Mouse (Mus musculus): ENCODE results near the gene Myo6. TPM values are rescaled to one million over a fixed set of nuclear protein-coding genes. Genes with fewer than 3 reads are reported as not detected.

Myo6 gene
- polyA plus RNA-seq, 1 experiment, result 6.0 TPM

DNA sequence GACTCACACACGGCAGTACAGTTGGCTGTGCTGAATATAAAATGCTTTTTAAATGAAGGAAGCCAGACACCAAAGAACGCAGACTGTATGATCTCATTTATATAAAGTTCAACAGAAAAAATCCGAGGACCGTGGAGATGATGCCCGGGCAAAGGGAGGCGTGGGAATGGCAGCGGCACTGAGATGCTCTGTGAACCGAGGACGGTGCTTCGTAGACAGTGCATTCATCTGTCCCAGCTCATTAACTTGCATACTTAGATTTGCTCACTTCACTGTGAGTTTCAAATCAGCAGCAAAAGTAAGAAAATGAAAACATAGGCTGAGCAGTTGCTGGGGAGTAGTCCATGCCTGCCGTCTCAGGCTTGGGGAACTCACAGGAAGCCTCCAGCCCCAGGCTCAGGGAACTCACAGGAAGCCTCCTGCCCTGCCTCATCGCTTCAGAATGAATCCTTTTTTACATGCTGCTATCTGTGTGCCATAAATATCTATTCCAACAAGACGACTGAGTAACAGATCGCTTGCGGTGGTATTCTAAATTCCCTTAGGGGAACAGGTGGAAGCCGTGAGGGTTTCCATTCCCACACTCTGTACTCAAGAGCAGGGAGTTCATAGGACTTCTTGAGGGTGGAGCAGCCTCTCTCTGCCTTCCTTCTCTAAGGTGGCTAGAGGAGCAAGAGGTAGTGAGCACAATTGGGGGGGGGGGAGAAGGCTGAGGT is 52.1 kb downstream of the Myo6 start:
- no peaks in the 10 kb centered on the region for H3K4me1 ChIP-seq (replicated peaks; ENCODE audit: control insufficient read depth, insufficient read depth, low read length)
- no peaks in the 10 kb centered on the region for H3K27me3 ChIP-seq (ENCODE audit: control insufficient read depth, insufficient read depth, low read length)
- WGBS, result 96% methylated on average over 16 of the region's 16 CpGs
- no peaks in the 10 kb centered on the region for H3K36me3 ChIP-seq (ENCODE audit: control insufficient read depth, insufficient read depth, low read length)
- DNase-seq, result no peak
- no peak overlapping the region for H3K4me3 ChIP-seq (ENCODE audit: control insufficient read depth, insufficient read depth, low read length)
- TF ChIP-seq POLR2A (IDR thresholded peaks at IDR 0.05; ENCODE audit: control insufficient read depth, extremely low read depth, insufficient read depth, low read length, poor library complexity) (no peak), CTCF (IDR thresholded peaks at IDR 0.05; ENCODE audit: borderline replicate concordance, control insufficient read depth, extremely low read depth, insufficient read depth, low read length, poor library complexity) (no peak)
- no peak overlapping the region for H3K27ac ChIP-seq (ENCODE audit: control insufficient read depth, insufficient read depth, low read length)

DNA sequence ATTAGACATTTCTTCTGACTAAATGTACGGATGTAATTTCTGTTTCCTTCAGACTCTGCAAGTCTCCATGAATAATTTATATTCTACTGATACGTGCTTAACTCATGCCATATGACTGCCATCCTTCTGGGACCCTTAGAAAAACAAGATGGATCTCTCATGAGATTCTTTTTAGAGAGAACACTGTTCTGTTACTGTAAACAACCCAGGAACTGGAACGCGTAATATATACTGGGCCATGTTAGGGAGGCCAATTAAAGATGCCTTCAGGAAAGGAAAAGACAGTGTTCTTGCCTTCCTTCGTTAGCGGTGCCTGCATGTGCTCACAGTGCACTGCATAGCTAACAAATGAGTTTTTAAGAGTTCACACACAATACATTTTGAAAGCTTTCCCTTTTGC is 53.9 kb downstream of the Myo6 start:
- WGBS, result 96% methylated on average over 6 of the region's 6 CpGs
- TF ChIP-seq POLR2A (IDR thresholded peaks at IDR 0.05; ENCODE audit: control insufficient read depth, extremely low read depth, insufficient read depth, low read length, poor library complexity), result no peak
- TF ChIP-seq CTCF (IDR thresholded peaks at IDR 0.05; ENCODE audit: borderline replicate concordance, control insufficient read depth, extremely low read depth, insufficient read depth, low read length, poor library complexity), result no peak
- Histone ChIP-seq H3K27ac (ENCODE audit: control insufficient read depth, insufficient read depth, low read length) (no peak overlapping the region), H3K4me1 (replicated peaks; ENCODE audit: control insufficient read depth, insufficient read depth, low read length) (no peaks in the 10 kb centered on the region), H3K4me3 (ENCODE audit: control insufficient read depth, insufficient read depth, low read length) (no peak overlapping the region), H3K27me3 (ENCODE audit: control insufficient read depth, insufficient read depth, low read length) (no peaks in the 10 kb centered on the region), H3K36me3 (ENCODE audit: control insufficient read depth, insufficient read depth, low read length) (no peaks in the 10 kb centered on the region)
- no peak for DNase-seq

DNA sequence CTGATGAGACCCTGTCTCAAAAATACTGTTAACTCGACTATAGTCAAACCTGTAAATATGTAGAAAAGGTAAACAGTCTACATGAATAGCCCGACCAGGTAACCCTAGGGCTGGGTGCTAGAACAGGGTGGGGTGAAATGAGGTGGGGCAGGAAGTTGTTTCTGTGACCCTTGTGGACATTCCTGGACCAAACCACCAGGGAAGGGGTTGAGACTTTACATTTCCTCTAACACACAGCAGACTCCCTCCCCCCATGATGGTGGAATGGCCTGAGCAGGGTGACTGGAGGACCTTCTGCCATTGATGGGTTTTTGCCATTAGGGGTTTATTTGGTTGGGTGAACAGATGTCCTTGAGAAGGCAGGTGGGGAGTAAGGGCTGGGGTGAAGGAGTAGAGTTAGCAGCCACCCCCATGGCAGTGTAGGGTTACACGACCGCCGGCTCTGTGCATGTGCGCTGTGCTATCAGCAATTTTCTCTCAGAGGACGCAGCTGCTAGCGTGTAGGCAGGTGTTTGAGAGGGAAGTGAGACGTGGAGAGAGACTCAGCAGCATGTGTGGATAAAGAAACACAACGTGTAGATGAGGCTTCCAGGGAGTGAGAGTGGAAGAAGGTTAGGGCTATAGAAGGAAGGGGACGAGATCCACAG is 59.3 kb downstream of the Myo6 start:
- TF ChIP-seq POLR2A (IDR thresholded peaks at IDR 0.05; ENCODE audit: control insufficient read depth, extremely low read depth, insufficient read depth, low read length, poor library complexity), result no peak
- no peak for TF ChIP-seq CTCF (IDR thresholded peaks at IDR 0.05; ENCODE audit: borderline replicate concordance, control insufficient read depth, extremely low read depth, insufficient read depth, low read length, poor library complexity)
- Histone ChIP-seq H3K4me3 (ENCODE audit: control insufficient read depth, insufficient read depth, low read length) (no peak overlapping the region), H3K27ac (ENCODE audit: control insufficient read depth, insufficient read depth, low read length) (no peak overlapping the region), H3K36me3 (ENCODE audit: control insufficient read depth, insufficient read depth, low read length) (no peaks in the 10 kb centered on the region), H3K4me1 (replicated peaks; ENCODE audit: control insufficient read depth, insufficient read depth, low read length) (peaks cover 2% of the 10 kb centered on the region), H3K27me3 (ENCODE audit: control insufficient read depth, insufficient read depth, low read length) (no peaks in the 10 kb centered on the region)
- WGBS, result 86% methylated on average over 11 of the region's 11 CpGs
- DNase-seq, result no peak

DNA sequence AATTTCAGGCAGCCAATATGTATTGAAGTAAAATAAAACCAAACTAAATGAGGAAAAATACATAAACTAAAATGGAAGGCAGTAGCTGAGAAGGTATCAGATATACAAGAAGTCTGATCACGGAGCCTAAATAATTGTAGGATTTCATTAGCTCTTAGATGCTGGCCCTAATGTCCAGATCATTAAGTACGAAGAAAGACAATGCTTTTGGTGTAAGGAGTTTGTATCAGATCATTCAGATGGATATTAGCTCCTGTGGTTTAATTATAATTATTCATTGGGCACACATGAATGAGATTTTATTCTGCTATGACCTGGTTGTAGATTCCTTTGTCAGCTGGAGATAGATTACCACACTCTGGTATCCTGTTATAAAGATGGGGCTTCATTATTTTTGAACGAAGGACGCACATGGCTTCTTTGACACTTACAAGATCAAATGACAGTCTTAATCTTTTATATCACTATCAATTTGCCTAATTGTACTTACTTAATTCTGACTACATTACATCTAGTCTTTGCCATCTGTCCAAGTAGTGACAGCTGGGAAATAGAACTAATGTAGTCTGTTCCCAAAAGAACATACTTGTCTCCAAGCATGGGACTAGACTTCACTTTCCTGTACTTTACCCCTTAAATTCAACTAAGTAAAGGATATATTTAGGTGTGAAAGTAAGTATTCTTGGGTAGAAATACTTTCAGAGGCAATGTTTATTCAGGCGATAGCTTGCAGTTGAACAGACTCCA is 61.9 kb downstream of the Myo6 start:
- Histone ChIP-seq H3K27me3 (ENCODE audit: control insufficient read depth, insufficient read depth, low read length) (no peaks in the 10 kb centered on the region), H3K4me1 (replicated peaks; ENCODE audit: control insufficient read depth, insufficient read depth, low read length) (peaks cover 2% of the 10 kb centered on the region), H3K27ac (ENCODE audit: control insufficient read depth, insufficient read depth, low read length) (no peak overlapping the region), H3K4me3 (ENCODE audit: control insufficient read depth, insufficient read depth, low read length) (no peak overlapping the region), H3K36me3 (ENCODE audit: control insufficient read depth, insufficient read depth, low read length) (no peaks in the 10 kb centered on the region)
- no peak for DNase-seq
- WGBS, result 95% methylated on average over 5 of the region's 5 CpGs
- TF ChIP-seq POLR2A (IDR thresholded peaks at IDR 0.05; ENCODE audit: control insufficient read depth, extremely low read depth, insufficient read depth, low read length, poor library complexity), result no peak
- no peak for TF ChIP-seq CTCF (IDR thresholded peaks at IDR 0.05; ENCODE audit: borderline replicate concordance, control insufficient read depth, extremely low read depth, insufficient read depth, low read length, poor library complexity)

DNA sequence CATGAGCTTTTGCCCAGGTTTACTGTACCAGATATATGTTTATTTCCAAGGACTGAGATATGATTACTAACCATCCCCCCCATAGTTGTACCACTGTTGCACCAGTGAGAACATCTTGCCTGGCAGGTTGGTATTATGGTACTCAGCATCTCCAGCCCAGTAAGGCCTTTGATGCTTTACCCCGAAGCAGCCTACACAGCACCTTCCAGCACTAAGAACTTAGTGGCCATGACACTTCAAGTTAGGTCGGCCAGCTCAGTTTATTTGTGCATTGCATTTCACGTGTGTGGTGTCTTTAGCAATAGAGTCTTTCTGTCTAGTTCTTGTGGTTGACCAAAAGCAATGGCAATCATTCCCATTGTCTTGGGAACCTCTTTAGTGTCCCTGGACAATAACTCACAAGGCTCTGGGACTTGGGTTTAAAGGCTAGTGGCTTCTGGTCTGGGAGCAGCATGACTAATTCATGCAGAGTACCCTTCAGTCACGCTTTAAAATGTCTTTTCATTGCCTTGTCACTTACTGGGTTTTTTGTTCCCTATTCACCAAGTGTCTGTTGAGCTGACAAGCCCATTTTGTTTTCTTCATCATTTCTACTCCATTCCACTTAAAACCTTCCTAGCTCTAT is 69.1 kb downstream of the Myo6 start:
- no peaks in the 10 kb centered on the region for H3K36me3 ChIP-seq (ENCODE audit: control insufficient read depth, insufficient read depth, low read length)
- no peak overlapping the region for H3K27ac ChIP-seq (ENCODE audit: control insufficient read depth, insufficient read depth, low read length)
- WGBS, result 96% methylated on average over 4 of the region's 4 CpGs
- no peak for DNase-seq
- H3K4me1 ChIP-seq (replicated peaks; ENCODE audit: control insufficient read depth, insufficient read depth, low read length), result no peaks in the 10 kb centered on the region
- H3K27me3 ChIP-seq (ENCODE audit: control insufficient read depth, insufficient read depth, low read length), result no peaks in the 10 kb centered on the region
- no peak for TF ChIP-seq CTCF (IDR thresholded peaks at IDR 0.05; ENCODE audit: borderline replicate concordance, control insufficient read depth, extremely low read depth, insufficient read depth, low read length, poor library complexity)
- TF ChIP-seq POLR2A (IDR thresholded peaks at IDR 0.05; ENCODE audit: control insufficient read depth, extremely low read depth, insufficient read depth, low read length, poor library complexity), result no peak
- no peak overlapping the region for H3K4me3 ChIP-seq (ENCODE audit: control insufficient read depth, insufficient read depth, low read length)

DNA sequence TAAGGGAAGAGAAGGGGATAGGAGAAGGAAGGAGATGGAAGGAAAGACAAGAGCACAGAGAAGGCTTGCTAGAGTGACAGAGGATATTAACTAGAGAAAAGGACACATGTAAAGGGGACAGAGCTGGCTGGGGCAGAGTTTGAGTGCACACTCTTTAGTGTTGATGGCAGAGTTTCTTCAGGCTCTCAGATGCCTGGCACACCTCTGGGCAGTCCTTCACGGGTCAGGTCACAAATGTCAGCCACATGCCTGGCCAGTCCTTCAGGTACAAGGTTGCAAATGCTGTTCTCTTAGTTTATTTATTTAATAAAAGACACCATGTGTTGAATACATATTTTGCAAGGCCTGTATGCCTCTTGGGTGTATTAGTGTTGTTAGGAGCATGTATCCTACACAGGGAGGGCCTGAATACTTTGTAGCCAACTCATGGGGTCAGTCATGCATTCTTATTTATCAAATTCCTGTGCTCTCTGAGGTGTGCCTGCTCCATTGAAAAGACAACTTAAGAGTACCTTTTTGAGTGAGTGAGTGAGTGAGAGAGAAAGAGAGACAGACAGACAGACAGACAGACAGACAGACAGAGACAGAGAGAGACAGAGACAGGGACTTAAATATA is 72.5 kb downstream of the Myo6 start:
- Histone ChIP-seq H3K4me3 (ENCODE audit: control insufficient read depth, insufficient read depth, low read length) (no peak overlapping the region), H3K27me3 (ENCODE audit: control insufficient read depth, insufficient read depth, low read length) (no peaks in the 10 kb centered on the region), H3K4me1 (replicated peaks; ENCODE audit: control insufficient read depth, insufficient read depth, low read length) (no peaks in the 10 kb centered on the region), H3K27ac (ENCODE audit: control insufficient read depth, insufficient read depth, low read length) (no peak overlapping the region), H3K36me3 (ENCODE audit: control insufficient read depth, insufficient read depth, low read length) (no peaks in the 10 kb centered on the region)
- DNase-seq, result no peak
- TF ChIP-seq CTCF (IDR thresholded peaks at IDR 0.05; ENCODE audit: borderline replicate concordance, control insufficient read depth, extremely low read depth, insufficient read depth, low read length, poor library complexity) (no peak), POLR2A (IDR thresholded peaks at IDR 0.05; ENCODE audit: control insufficient read depth, extremely low read depth, insufficient read depth, low read length, poor library complexity) (no peak)
- WGBS, result 92% methylated on average over 1 of the region's 1 CpGs
